Mouse (Mus musculus) bone marrow macrophage, adult 2 months (primary cell): ENCODE results near the gene Slc25a11. TPM values are rescaled to one million over a fixed set of nuclear protein-coding genes. Genes with fewer than 3 reads are reported as not detected.

Experiments used
- H3K27ac ChIP-seq: 2 replicates; pipeline ENCODE4 v1.5.1; 2012; ENCODE audit warnings: low read depth, low read length; ENCODE audit not compliant: insufficient read depth
- H3K4me1 ChIP-seq: 2 replicates; pipeline ENCODE4 v1.6.1; 2012; ENCODE audit warnings: low read length; ENCODE audit not compliant: control insufficient read depth, insufficient read depth
- H3K4me3 ChIP-seq: 2 replicates; pipeline ENCODE4 v1.5.1; 2012; ENCODE audit warnings: mild to moderate bottlenecking, low read length, moderate library complexity; ENCODE audit not compliant: insufficient read depth
- CTCF ChIP-seq: IDR thresholded peaks from 2 replicates; pipeline ENCODE4 v1.5.1; 2012; ENCODE audit warnings: low read depth, mild to moderate bottlenecking, low read length, moderate library complexity
- POLR2A ChIP-seq: IDR thresholded peaks from 2 replicates; pipeline ENCODE4 v1.6.1; 2012; ENCODE audit warnings: mild to moderate bottlenecking, low read depth, low read length, borderline replicate concordance
- polyA plus RNA-seq: library from polyadenylated mRNA; stranded (reverse); fragments of >200 nt; gene quantifications from 2 replicates; pipeline ENCODE4 v1.2.4, GENCODE M21; 2012; ENCODE audit not compliant: missing spikeins, insufficient read depth, insufficient read length

Slc25a11 gene
- polyA plus RNA-seq, 1 experiment, result 110 TPM

- no peak for TF ChIP-seq POLR2A
- no peak for TF ChIP-seq CTCF
- Histone ChIP-seq H3K4me3 (no peak overlapping the region), H3K4me1 (peaks cover 67% of the 10 kb centered on the region)
Measured at GRCm38 (mm10) chr11:70681170-70681569, 33.9 kb upstream of the Slc25a11 start.

GRCm38 (mm10) chr11:70679894-70680293, 32.6 kb upstream of the Slc25a11 start:
- Histone ChIP-seq H3K4me3 (no peak overlapping the region), H3K4me1 (peaks cover 58% of the 10 kb centered on the region), H3K27ac (peak overlapping the region; percentile 94)
- TF ChIP-seq CTCF (no peak), POLR2A (no peak)

More at GRCm38 (mm10) chr11:70681170-70681569, 33.9 kb upstream of the Slc25a11 start:
- no peak overlapping the region for H3K27ac ChIP-seq

- TF ChIP-seq POLR2A (no peak), CTCF (no peak)
- no peak overlapping the region for H3K4me3 ChIP-seq
- peaks cover 56% of the 10 kb centered on the region for H3K4me1 ChIP-seq
- peak overlapping the region; percentile 94 for H3K27ac ChIP-seq
Measured at GRCm38 (mm10) chr11:70679361-70679760, 32.1 kb upstream of the Slc25a11 start.

- Histone ChIP-seq H3K4me3 (no peak overlapping the region), H3K27ac (peak overlapping the region; percentile 94; the same call in 1 of the 2 replicates), H3K4me1 (peaks cover 49% of the 10 kb centered on the region)
- TF ChIP-seq CTCF (no peak), POLR2A (no peak)
Measured at GRCm38 (mm10) chr11:70678576-70678975, 31.3 kb upstream of the Slc25a11 start.

- H3K4me1 ChIP-seq, result peaks cover 45% of the 10 kb centered on the region
- TF ChIP-seq CTCF (no peak), POLR2A (no peak)
- no peak overlapping the region for H3K4me3 ChIP-seq
- no peak overlapping the region for H3K27ac ChIP-seq
Measured at GRCm38 (mm10) chr11:70678092-70678491, 30.8 kb upstream of the Slc25a11 start.

- H3K4me3 ChIP-seq, result no peak overlapping the region
- H3K4me1 ChIP-seq, result peaks cover 42% of the 10 kb centered on the region
- TF ChIP-seq POLR2A, result no peak
- TF ChIP-seq CTCF, result no peak
Measured at GRCm38 (mm10) chr11:70674501-70674900, 27.2 kb upstream of the Slc25a11 start.

GRCm38 (mm10) chr11:70674014-70674413, 26.7 kb upstream of the Slc25a11 start:
- no peak for TF ChIP-seq CTCF
- Histone ChIP-seq H3K27ac (no peak overlapping the region), H3K4me1 (peaks cover 37% of the 10 kb centered on the region), H3K4me3 (no peak overlapping the region)

More at GRCm38 (mm10) chr11:70674501-70674900, 27.2 kb upstream of the Slc25a11 start:
- no peak overlapping the region for H3K27ac ChIP-seq

- Histone ChIP-seq H3K27ac (peak overlapping the region; percentile 54), H3K4me3 (no peak overlapping the region), H3K4me1 (peaks cover 35% of the 10 kb centered on the region)
- TF ChIP-seq CTCF (no peak), POLR2A (no peak)
Measured at GRCm38 (mm10) chr11:70671333-70672047, 24.2 kb upstream of the Slc25a11 start.

GRCm38 (mm10) chr11:70670483-70670882, 23.2 kb upstream of the Slc25a11 start:
- H3K4me3 ChIP-seq, result no peak overlapping the region; the same call in 1 of the 2 replicates
- H3K27ac ChIP-seq, result peak overlapping the region; percentile 96; the same call in 1 of the 2 replicates
- TF ChIP-seq CTCF (no peak), POLR2A (no peak)
- H3K4me1 ChIP-seq, result peaks cover 40% of the 10 kb centered on the region

GRCm38 (mm10) chr11:70669582-70670345, 22.5 kb upstream of the Slc25a11 start:
- TF ChIP-seq CTCF (peak; percentile 30; the same call in 1 of the 2 replicates), POLR2A (no peak)
- peak overlapping the region; percentile 96 for H3K27ac ChIP-seq
- H3K4me3 ChIP-seq, result peak overlapping the region; percentile 69
- peaks cover 40% of the 10 kb centered on the region for H3K4me1 ChIP-seq
